Mouse (Mus musculus) heart, adult 2 months (tissue): ENCODE data around the gene Cacna2d4.

Source experiments
- EP300 ChIP-seq: fragments of 200-500 bp; IDR thresholded peaks from 2 replicates; pipeline ENCODE4 v1.6.1; 2011; ENCODE audit warnings: low read depth, low read length, control low read depth; ENCODE audit not compliant: insufficient read depth
- POLR2A ChIP-seq: fragments of 200-500 bp; IDR thresholded peaks from 2 replicates; pipeline ENCODE4 v1.6.1; 2011; ENCODE audit warnings: mild to moderate bottlenecking, low read depth, low read length, control low read depth; ENCODE audit not compliant: insufficient read depth

GRCm38 (mm10) chr6:119325978-119326377 is 89.7 kb downstream of the Cacna2d4 start:
- no peak for TF ChIP-seq POLR2A
- TF ChIP-seq EP300 = no peak
